Comparison of ENCODE assay signal across 9 mouse cellular contexts in genomic region chr2:165496251-165496650, GRCm38 (mm10). TPM values are rescaled to one million over a fixed set of nuclear protein-coding genes. Genes with fewer than 3 reads are reported as not detected.
DNase-seq lines count a peak whose midpoint lies in the region; ATAC-seq and TF ChIP-seq lines count a peak whose summit lies in the region.
"Had no signal": no experiment of that assay in that cellular context is flagged by ENCODE, and none has a peak within 500 bp of the region (broad histone marks: within the 10 kb centered on the region; RNA-seq: fewer than 3 reads in every experiment).

No protein-coding gene starts in this region.

- no peak for TF ChIP-seq POLR2A in thymus, adult 2 months (IDR thresholded peaks at IDR 0.05; ENCODE audit: control insufficient read depth, extremely low read depth, insufficient read depth, low read length, poor library complexity)

- intact Hi-C loops in heart, postnatal 14 days (cut with DNase I): no loop called here

- ATAC-seq in megakaryocyte progenitor cell, adult 5-6 weeks (replicated peaks; ENCODE audit: poor library complexity): peak; percentile 67

- no peak overlapping the region for H3K27ac ChIP-seq in thymus, adult 2 months (ENCODE audit: control insufficient read depth, insufficient read depth, low read length)

- no peaks in the 10 kb centered on the region for H3K27me3 ChIP-seq in thymus, adult 2 months (ENCODE audit: control insufficient read depth, insufficient read depth, low read length)

- peaks cover 9% of the 10 kb centered on the region for H3K4me1 ChIP-seq in thymus, adult 2 months (replicated peaks; ENCODE audit: control insufficient read depth, insufficient read depth, low read length)

- DNase-seq in cerebellum, postnatal 10 days: peak; percentile 69
- DNase-seq in cerebellum, adult 9-11 months: no peak
- peak; percentile 70 to 73 for DNase-seq in left cerebral cortex, adult 18-20 months (ENCODE audit: low spot score in 2 of 2)
- DNase-seq in left cerebral cortex, adult 11 months (ENCODE audit: low spot score): no peak
- DNase-seq in ZHBTc4 (ENCODE audit: low read depth, low spot score): peak; percentile 54
- DNase-seq in heart, postnatal 14 days: peak; percentile 26 to 59
- peak; percentile 80 for DNase-seq in thymus, adult 2 months

- H3K36me3 ChIP-seq in thymus, adult 2 months (ENCODE audit: control insufficient read depth, insufficient read depth, low read length): no peaks in the 10 kb centered on the region

- no peak overlapping the region for H3K4me3 ChIP-seq in thymus, adult 2 months (ENCODE audit: control insufficient read depth, insufficient read depth, low read length)
- H3K4me3 ChIP-seq: megakaryocyte, embryonic 14.5 days had no signal

- peak; percentile 46; the same call in 1 of the 2 replicates for TF ChIP-seq CTCF in thymus, adult 2 months (IDR thresholded peaks at IDR 0.05; ENCODE audit: borderline replicate concordance, control insufficient read depth, extremely low read depth, insufficient read depth, low read length, poor library complexity)

RNA-seq across cellular contexts. Expression of gene Trp53rka, which starts 3.1 kb away (rescaled TPM):
- 10 to 100 TPM; 22.9 to 23.4 TPM for total RNA-seq in left cerebral cortex, adult 18-20 months (2021)
- 10 to 100 TPM; 10.6 to 10.9 TPM for total RNA-seq in heart, postnatal 14 days (2021)
- total RNA-seq in megakaryocyte progenitor cell, adult 5-6 weeks (2015): 6.7 and 9.4 TPM in 2 replicates
- total RNA-seq in megakaryocyte progenitor cell, adult 5-6 weeks (2017): 7.6 and 8.6 TPM in 2 replicates
- 32.2 and 34.8 TPM in 2 replicates for polyA plus RNA-seq in thymus, adult 2 months (2012; rRNA removed)

RNA-seq across cellular contexts. Expression of gene Slc2a10, which starts 7.3 kb away (rescaled TPM):
- total RNA-seq in left cerebral cortex, adult 18-20 months (2021): under 1 TPM; 0.87 to 0.95 TPM
- total RNA-seq in heart, postnatal 14 days (2021): 1 to 10 TPM; 3.4 to 4.4 TPM
- 0.05 and 0.12 TPM in 2 replicates for total RNA-seq in megakaryocyte progenitor cell, adult 5-6 weeks (2015)
- 0.21 and 0.57 TPM in 2 replicates for total RNA-seq in megakaryocyte progenitor cell, adult 5-6 weeks (2017)
- polyA plus RNA-seq in thymus, adult 2 months (2012; rRNA removed): 0.75 and 1.00 TPM in 2 replicates

RNA-seq across cellular contexts. Expression of gene Slc13a3, which starts 23.2 kb away (rescaled TPM):
- total RNA-seq in left cerebral cortex, adult 18-20 months (2021): 10 to 100 TPM; 17.5 to 21.1 TPM
- total RNA-seq in heart, postnatal 14 days (2021): under 1 TPM; 0.34 to 0.38 TPM
- total RNA-seq in megakaryocyte progenitor cell, adult 5-6 weeks (2015): 0.15 TPM in 1 of 2 replicates, not detected in the other
- total RNA-seq in megakaryocyte progenitor cell, adult 5-6 weeks (2017): 0.08 TPM in 1 of 2 replicates, not detected in the other
- polyA plus RNA-seq in thymus, adult 2 months (2012; rRNA removed): 2.1 and 2.2 TPM in 2 replicates

Comparison
In these comparisons a context has a peak if more than half of its experiments do, and no peak if none do; other contexts are left out.
1. DNase-seq: peak in cerebellum, postnatal 10 days (2 of 2), left cerebral cortex, adult 18-20 months (2 of 2), ZHBTc4 (single experiment), heart, postnatal 14 days (2 of 2) and thymus, adult 2 months (single experiment); none in cerebellum, adult 9-11 months (single experiment) and left cerebral cortex, adult 11 months (single experiment).
2. RNA of gene Slc13a3, which starts 23.2 kb away (total RNA-seq): 17.5 to 21.1 TPM in left cerebral cortex, adult 18-20 months; 0.34 to 0.38 TPM in heart, postnatal 14 days and 0.08 to 0.15 TPM in megakaryocyte progenitor cell, adult 5-6 weeks; every median in the first group is over 10 times any median in the second.